Mouse (Mus musculus): ENCODE data around the gene Mettl26.

DNA sequence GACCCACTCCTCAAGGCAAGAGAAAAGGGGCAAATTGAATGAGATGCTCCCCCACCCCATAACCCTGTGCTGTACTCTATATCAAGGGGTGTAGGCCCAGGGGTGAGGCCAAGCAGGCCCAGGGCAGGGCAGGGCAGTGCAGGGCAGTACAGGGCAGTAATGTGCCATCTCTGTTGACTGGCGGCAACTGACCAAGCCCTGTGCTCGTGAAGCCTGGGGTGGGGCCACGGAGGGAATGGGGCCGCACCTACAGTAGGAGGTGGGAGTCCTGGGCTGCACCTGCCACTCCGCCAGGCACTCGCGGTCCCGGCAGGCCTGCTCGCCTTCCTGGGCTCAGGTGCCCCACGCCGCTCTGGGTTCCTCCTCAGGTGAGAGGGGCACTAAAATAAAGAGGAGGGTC, 9.6 kb upstream of the Mettl26 start:
- TF ChIP-seq POLR2A (IDR thresholded peaks at IDR 0.05; ENCODE audit: borderline replicate concordance, insufficient read depth, low read length) (no peak), CTCF (IDR thresholded peaks at IDR 0.05; ENCODE audit: borderline replicate concordance, insufficient read depth, low read depth, low read length) (no peak)

Measured in cerebellum, adult 2 months (tissue).